7 mouse cellular contexts compared by ENCODE assay signal in genomic region chr3:82998772-82999463, GRCm38 (mm10). TPM values are rescaled to one million over a fixed set of nuclear protein-coding genes. Genes with fewer than 3 reads are reported as not detected.
DNase-seq lines count a peak whose midpoint lies in the region; ATAC-seq and TF ChIP-seq lines count a peak whose summit lies in the region.

No protein-coding gene starts in this region.

- no peak overlapping the region for H3K27ac ChIP-seq in heart, embryonic 12.5 days (ENCODE audit: poor library complexity, severe bottlenecking)

- 0 out of 2 replicates have a peak, but pooled peaks have one; percentile 8 for TF ChIP-seq CTCF in E14TG2a.4 (conservative IDR thresholded peaks at IDR 0.05; ENCODE audit: low read length)
- peak; percentile 49; the same call in 1 of the 2 replicates for TF ChIP-seq CTCF in lung, adult 2 months (IDR thresholded peaks at IDR 0.05; ENCODE audit: insufficient read depth, low read length)

- peak; percentile 40 to 44 for DNase-seq in B cell, adult 2 months
- peak; percentile 74 to 90 for DNase-seq in cerebellum, postnatal 10 days
- DNase-seq in kidney, postnatal 10 days = peak; percentile 52
- DNase-seq in lung, adult 2 months = peak; percentile 8
- peak; percentile 88 for DNase-seq in retina, postnatal 1 day

- H3K27me3 ChIP-seq in E14TG2a.4 (ENCODE audit: insufficient read depth, low read length) = peaks cover 5% of the 10 kb centered on the region
- peaks cover 27% of the 10 kb centered on the region; the same call in 1 of the 2 replicates for H3K27me3 ChIP-seq in heart, embryonic 12.5 days (replicated peaks)

- H3K9me3 ChIP-seq in E14TG2a.4 (ENCODE audit: low read length) = peaks cover 14% of the 10 kb centered on the region; the same call in 1 of the 2 replicates
- no peaks in the 10 kb centered on the region for H3K9me3 ChIP-seq in heart, embryonic 12.5 days (replicated peaks)

- H3K4me2 ChIP-seq in heart, embryonic 12.5 days = no peak overlapping the region

- H3K4me3 ChIP-seq in E14TG2a.4 (replicated peaks; ENCODE audit: low read length) = no peak overlapping the region
- H3K4me3 ChIP-seq in heart, embryonic 12.5 days = no peak overlapping the region
- H3K4me3 ChIP-seq in lung, adult 2 months (replicated peaks; ENCODE audit: extremely low read depth, low read depth, low read length) = no peak overlapping the region

- ATAC-seq in heart, embryonic 12.5 days (ENCODE audit: insufficient number of reproducible peaks, low FRiP score) = 0 out of 2 replicates have a peak, but pooled peaks have one; percentile 39

- no peak overlapping the region for H3K9ac ChIP-seq in heart, embryonic 12.5 days

- WGBS in heart, embryonic 12.5 days = 30% methylated on average over 8 of the region's 8 CpGs
- 30% methylated on average over 8 of the region's 8 CpGs for WGBS in lung, adult 2 months

- TF ChIP-seq POLR2A in lung, adult 2 months (IDR thresholded peaks at IDR 0.05; ENCODE audit: borderline replicate concordance, extremely low read depth, low read depth, low read length) = no peak

- peaks cover 24% of the 10 kb centered on the region for H3K4me1 ChIP-seq in E14TG2a.4 (replicated peaks; ENCODE audit: low read depth, low read length)
- H3K4me1 ChIP-seq in heart, embryonic 12.5 days (replicated peaks) = peaks cover 5% of the 10 kb centered on the region
- no peaks in the 10 kb centered on the region for H3K4me1 ChIP-seq in lung, adult 2 months (ENCODE audit: control insufficient read depth, insufficient read depth, low read length)

- H3K36me3 ChIP-seq in E14TG2a.4 (ENCODE audit: insufficient read depth, low read length) = no peaks in the 10 kb centered on the region
- no peaks in the 10 kb centered on the region for H3K36me3 ChIP-seq in heart, embryonic 12.5 days

RNA-seq across cellular contexts. Expression of gene Fgg, which starts 8.6 kb away (rescaled TPM):
- 0.32 and 3.1 TPM in 2 replicates for polyA plus RNA-seq in heart, embryonic 12.5 days (2016; fragmentation: Nextera tagmentation; extraction: Ambion mirVana)
- polyA plus RNA-seq in lung, adult 2 months (2012; rRNA removed) = 0.32 and 1.4 TPM in 2 replicates

RNA-seq across cellular contexts. Expression of gene Fga, which starts 27.0 kb away (rescaled TPM):
- 0.67 and 3.9 TPM in 2 replicates for polyA plus RNA-seq in heart, embryonic 12.5 days (2016; fragmentation: Nextera tagmentation; extraction: Ambion mirVana)
- polyA plus RNA-seq in lung, adult 2 months (2012; rRNA removed) = 0.23 and 0.66 TPM in 2 replicates

RNA-seq across cellular contexts. Expression of gene Fgb, which starts 50.7 kb away (rescaled TPM):
- polyA plus RNA-seq in heart, embryonic 12.5 days (2016; fragmentation: Nextera tagmentation; extraction: Ambion mirVana) = 0.39 and 2.2 TPM in 2 replicates
- polyA plus RNA-seq in lung, adult 2 months (2012; rRNA removed) = 0.10 and 0.24 TPM in 2 replicates

RNA-seq across cellular contexts. Expression of gene Plrg1, which starts 56.4 kb away (rescaled TPM):
- polyA plus RNA-seq in heart, embryonic 12.5 days (2016; fragmentation: Nextera tagmentation; extraction: Ambion mirVana) = 59.3 and 60.3 TPM in 2 replicates
- 29.6 and 41.1 TPM in 2 replicates for polyA plus RNA-seq in lung, adult 2 months (2012; rRNA removed)

Comparison
In these comparisons a context has a peak if more than half of its experiments do, and no peak if none do; other contexts are left out.
1. DNase-seq: peak in every context shown above with its lines; median percentile 88 in retina, postnatal 1 day; 82 in cerebellum, postnatal 10 days; 52 in kidney, postnatal 10 days; 42 in B cell, adult 2 months; 8 in lung, adult 2 months.